Mouse (Mus musculus) C2C12 (cell line): ENCODE measurements around the gene Kdm5b. TPM values are rescaled to one million over a fixed set of nuclear protein-coding genes. Genes with fewer than 3 reads are reported as not detected.

Experiments used
- H3K27me3 ChIP-seq: one replicate; pipeline ENCODE4 v1.6.1; 2011; ENCODE audit not compliant: control insufficient read depth, insufficient read depth, insufficient read length
- H3K36me3 ChIP-seq: one replicate; pipeline ENCODE4 v1.6.1; 2011; ENCODE audit not compliant: control insufficient read depth, insufficient read depth
- H3K4me3 ChIP-seq: one replicate; pipeline ENCODE4 v1.5.1; 2011; ENCODE audit warnings: mild to moderate bottlenecking, control low read depth; ENCODE audit not compliant: poor library complexity, insufficient read depth, severe bottlenecking
- H3K79me2 ChIP-seq: one replicate; pipeline ENCODE4 v1.6.1; 2011; ENCODE audit not compliant: control insufficient read depth, insufficient read depth
- H3K79me3 ChIP-seq: one replicate; pipeline ENCODE4 v1.6.1; 2011; ENCODE audit warnings: low read depth, control low read depth
- H3ac ChIP-seq: one replicate; pipeline ENCODE3; 2011; ENCODE audit warnings: low read depth; ENCODE audit not compliant: control insufficient read depth, insufficient read length
- CEBPB ChIP-seq: IDR thresholded peaks from one replicate; pipeline ENCODE4 v1.6.1; 2011; ENCODE audit warnings: low read depth, mild to moderate bottlenecking, control low read depth, moderate library complexity
- CTCF ChIP-seq: IDR thresholded peaks from one replicate; pipeline ENCODE4 v1.5.1; 2011; ENCODE audit not compliant: control insufficient read depth, insufficient read depth, insufficient read length
- FOSL1 ChIP-seq: IDR thresholded peaks from one replicate; pipeline ENCODE4 v1.8.0; 2011; ENCODE audit warnings: mild to moderate bottlenecking, low read length; ENCODE audit not compliant: poor library complexity, insufficient read depth, severe bottlenecking
- MAX ChIP-seq: IDR thresholded peaks from one replicate; pipeline ENCODE4 v1.6.1; 2011; ENCODE audit warnings: mild to moderate bottlenecking, control low read depth
- MYOD1 ChIP-seq: IDR thresholded peaks from one replicate; pipeline ENCODE4 v1.6.1; 2011; ENCODE audit warnings: low read depth; ENCODE audit not compliant: control insufficient read depth, insufficient read length
- MYOG ChIP-seq: IDR thresholded peaks from one replicate; pipeline ENCODE4 v1.6.1; 2011; ENCODE audit not compliant: control insufficient read depth, insufficient read length; ENCODE audit errors: extremely low read depth
- USF1 ChIP-seq: IDR thresholded peaks from one replicate; pipeline ENCODE4 v1.6.1; 2011; ENCODE audit warnings: low read depth, mild to moderate bottlenecking, control low read depth, moderate library complexity
- long read RNA-seq, 2 experiments: library from polyadenylated mRNA; unstranded; transcript quantifications; one replicate each; pipeline ENCODE4 v2.0.0; 2019 to 2020
- polyA plus RNA-seq: library from polyadenylated mRNA; unstranded; fragments of >200 nt; fragmentation: generic; extraction: Trizol; gene quantifications from one replicate; pipeline ENCODE4 v1.2.1, GENCODE M21; 2012; ENCODE audit warnings: missing spikeins

Gene Kdm5b
- polyA plus RNA-seq, result 3.4 TPM
- long read RNA-seq, experiment 1, partial matches to known transcripts, result 7 of 9 reads
- long read RNA-seq, experiment 1, other reads (novel, unspliced or antisense), result 2 of 9 reads
- long read RNA-seq, experiment 2, full-length matches to known transcripts, result 20 of 26 reads
- long read RNA-seq, experiment 2, partial matches to known transcripts, result 3 of 26 reads
- long read RNA-seq, experiment 2, other reads (novel, unspliced or antisense), result 3 of 26 reads

GRCm38 (mm10) chr1:134559976-134560375 is at the start of gene Kdm5b:
TSS of gene Kdm5b (plus strand) at chr1:134560171.
- no peaks in the 10 kb centered on the region for H3K27me3 ChIP-seq
- TF ChIP-seq MYOG, result no peak
- TF ChIP-seq MAX, result no peak
- TF ChIP-seq USF1, result no peak
- no peak for TF ChIP-seq MYOD1
- peak within 1 kb of the TSS; percentile 72 for H3K4me3 ChIP-seq

GRCm38 (mm10) chr1:134512183-134512582 is 47.8 kb upstream of the Kdm5b start:
- Histone ChIP-seq H3K27me3 (no peaks in the 10 kb centered on the region), H3K79me3 (no peaks in the 10 kb centered on the region), H3ac (no peak overlapping the region), H3K4me3 (no peak overlapping the region), H3K36me3 (peaks cover 13% of the 10 kb centered on the region), H3K79me2 (no peaks in the 10 kb centered on the region)
- TF ChIP-seq USF1 (no peak), MAX (no peak), FOSL1 (no peak), MYOD1 (no peak), CTCF (no peak), MYOG (no peak), CEBPB (no peak)

More at GRCm38 (mm10) chr1:134559976-134560375, at the start of gene Kdm5b:
- Histone ChIP-seq H3ac (peak within 1 kb of the TSS; percentile 80), H3K36me3 (no peaks in the 10 kb centered on the region), H3K79me3 (peaks cover 6% of the 10 kb centered on the region), H3K79me2 (peaks cover 29% of the 10 kb centered on the region)

GRCm38 (mm10) chr1:134512584-134512983 is 47.4 kb upstream of the Kdm5b start:
- H3ac ChIP-seq, result no peak overlapping the region
- H3K79me3 ChIP-seq, result no peaks in the 10 kb centered on the region
- no peaks in the 10 kb centered on the region for H3K27me3 ChIP-seq
- no peak overlapping the region for H3K4me3 ChIP-seq
- no peaks in the 10 kb centered on the region for H3K79me2 ChIP-seq
- TF ChIP-seq CTCF (no peak), MYOD1 (no peak), CEBPB (no peak), USF1 (no peak), MYOG (no peak), MAX (no peak), FOSL1 (no peak)
- H3K36me3 ChIP-seq, result peaks cover 12% of the 10 kb centered on the region

- TF ChIP-seq USF1 (no peak), CEBPB (no peak)
Measured at GRCm38 (mm10) chr1:134513312-134513860, 46.6 kb upstream of the Kdm5b start.

GRCm38 (mm10) chr1:134513876-134514590 is 45.9 kb upstream of the Kdm5b start:
- Histone ChIP-seq H3K79me2 (no peaks in the 10 kb centered on the region), H3K36me3 (peaks cover 4% of the 10 kb centered on the region), H3K79me3 (no peaks in the 10 kb centered on the region), H3K27me3 (no peaks in the 10 kb centered on the region), H3ac (no peak overlapping the region), H3K4me3 (no peak overlapping the region)
- TF ChIP-seq USF1 (no peak), MAX (no peak), MYOD1 (no peak), CTCF (no peak), CEBPB (no peak), MYOG (no peak), FOSL1 (no peak)

More at GRCm38 (mm10) chr1:134513312-134513860, 46.6 kb upstream of the Kdm5b start:
- Histone ChIP-seq H3K36me3 (peaks cover 5% of the 10 kb centered on the region), H3K27me3 (no peaks in the 10 kb centered on the region), H3K4me3 (no peak overlapping the region), H3K79me3 (no peaks in the 10 kb centered on the region), H3K79me2 (no peaks in the 10 kb centered on the region), H3ac (no peak overlapping the region)

GRCm38 (mm10) chr1:134515891-134516290 is 44.1 kb upstream of the Kdm5b start:
- Histone ChIP-seq H3K36me3 (no peaks in the 10 kb centered on the region), H3ac (no peak overlapping the region), H3K4me3 (no peak overlapping the region), H3K27me3 (no peaks in the 10 kb centered on the region), H3K79me2 (no peaks in the 10 kb centered on the region), H3K79me3 (no peaks in the 10 kb centered on the region)
- no peak for TF ChIP-seq CEBPB
- TF ChIP-seq MYOG, result no peak
- no peak for TF ChIP-seq FOSL1
- TF ChIP-seq CTCF, result no peak
- no peak for TF ChIP-seq USF1
